Mouse (Mus musculus) liver, embryonic 16.5 days (tissue): ENCODE measurements around the gene Acad12. TPM values are rescaled to one million over a fixed set of nuclear protein-coding genes. Genes with fewer than 3 reads are reported as not detected.

ENCODE experiments used
- ATAC-seq: fragments of 200-750 bp; cut with Nextera tagmentation; 2 replicates; pipeline ENCODE4 v1.8.0; 2017; ENCODE audit warnings: low read depth, mild to moderate bottlenecking, moderate number of reproducible peaks, moderate library complexity
- H3K27ac ChIP-seq: fragments of 300-500 bp; sonication (generic); 2 replicates; pipeline ENCODE4 v1.5.1; 2014; ENCODE audit warnings: mild to moderate bottlenecking, low read length
- H3K27me3 ChIP-seq: fragments of 300-500 bp; sonication (generic); 2 replicates; pipeline ENCODE4 v1.6.1; 2014; ENCODE audit warnings: low read depth, low read length, mixed read lengths; ENCODE audit not compliant: control insufficient read depth, insufficient read depth
- H3K36me3 ChIP-seq: fragments of 300-500 bp; sonication (generic); 2 replicates; pipeline ENCODE4 v1.6.1; 2014; ENCODE audit warnings: mild to moderate bottlenecking; ENCODE audit not compliant: control insufficient read depth, insufficient read depth
- H3K4me1 ChIP-seq: fragments of 300-500 bp; sonication (generic); 2 replicates; pipeline ENCODE4 v1.6.1; 2014; ENCODE audit warnings: low read depth, low read length, mixed read lengths; ENCODE audit not compliant: control insufficient read depth
- H3K4me2 ChIP-seq: fragments of 300-500 bp; sonication (generic); 2 replicates; pipeline ENCODE4 v1.6.1; 2014; ENCODE audit warnings: low read depth, low read length, mixed read lengths
- H3K4me3 ChIP-seq: fragments of 300-500 bp; sonication (generic); 2 replicates; pipeline ENCODE4 v1.5.1; 2014; ENCODE audit warnings: low read depth, mild to moderate bottlenecking, low read length
- H3K9ac ChIP-seq: fragments of 300-500 bp; sonication (generic); 2 replicates; pipeline ENCODE4 v1.6.1; 2014; ENCODE audit warnings: low read depth, low read length
- H3K9me3 ChIP-seq: fragments of 300-500 bp; sonication (generic); replicated peaks from 2 replicates; pipeline ENCODE4 v1.6.1; 2016; ENCODE audit warnings: low read length; ENCODE audit not compliant: control insufficient read depth
- WGBS: fragments of 180-500 bp; shearing (Covaris S2); extraction: QIAGEN DNeasy Blood & Tissue Kit; methylation state at CpG from one replicate; pipeline ENCODE4 v1.1.7; 2014; ENCODE audit not compliant: insufficient replicate concordance; 5-methylcytosine and 5-hydroxymethylcytosine counted together
- polyA plus RNA-seq: library from polyadenylated mRNA; unstranded; fragments of >200 nt; fragmentation: Nextera tagmentation; extraction: Ambion mirVana; gene quantifications from 2 replicates; pipeline ENCODE4 v1.2.1, GENCODE M21; 2015

The Acad12 gene
- polyA plus RNA-seq, 1 experiment from 2014 or later = 1.8 TPM

GRCm38 (mm10) chr5:121581945-121582344 is 36.8 kb downstream of the Acad12 start:
- H3K4me1 ChIP-seq = peaks cover 25% of the 10 kb centered on the region
- no peaks in the 10 kb centered on the region for H3K27me3 ChIP-seq
- H3K36me3 ChIP-seq = peaks cover 7% of the 10 kb centered on the region
- H3K4me3 ChIP-seq = no peak overlapping the region
- H3K4me2 ChIP-seq = no peak overlapping the region
- H3K9ac ChIP-seq = no peak overlapping the region
- no peaks in the 10 kb centered on the region for H3K9me3 ChIP-seq
- no peak for ATAC-seq
- no peak overlapping the region for H3K27ac ChIP-seq
- WGBS = 72% methylated on average over 8 of the region's 8 CpGs

GRCm38 (mm10) chr5:121576927-121577488 is 41.7 kb downstream of the Acad12 start:
- H3K4me3 ChIP-seq = no peak overlapping the region
- no peaks in the 10 kb centered on the region for H3K9me3 ChIP-seq
- H3K9ac ChIP-seq = no peak overlapping the region
- 76% methylated on average over 11 of the region's 11 CpGs for WGBS
- no peak for ATAC-seq
- no peak overlapping the region for H3K27ac ChIP-seq
- no peaks in the 10 kb centered on the region for H3K27me3 ChIP-seq
- H3K4me2 ChIP-seq = no peak overlapping the region
- peaks cover 12% of the 10 kb centered on the region for H3K36me3 ChIP-seq
- no peaks in the 10 kb centered on the region for H3K4me1 ChIP-seq

GRCm38 (mm10) chr5:121575867-121576266 is 42.9 kb downstream of the Acad12 start:
- H3K27me3 ChIP-seq = no peaks in the 10 kb centered on the region
- no peak overlapping the region for H3K27ac ChIP-seq
- H3K4me1 ChIP-seq = no peaks in the 10 kb centered on the region
- H3K4me2 ChIP-seq = no peak overlapping the region
- H3K4me3 ChIP-seq = no peak overlapping the region
- WGBS = 88% methylated on average over 11 of the region's 11 CpGs
- peaks cover 13% of the 10 kb centered on the region for H3K36me3 ChIP-seq
- no peak for ATAC-seq
- no peaks in the 10 kb centered on the region for H3K9me3 ChIP-seq
- no peak overlapping the region for H3K9ac ChIP-seq

DNA sequence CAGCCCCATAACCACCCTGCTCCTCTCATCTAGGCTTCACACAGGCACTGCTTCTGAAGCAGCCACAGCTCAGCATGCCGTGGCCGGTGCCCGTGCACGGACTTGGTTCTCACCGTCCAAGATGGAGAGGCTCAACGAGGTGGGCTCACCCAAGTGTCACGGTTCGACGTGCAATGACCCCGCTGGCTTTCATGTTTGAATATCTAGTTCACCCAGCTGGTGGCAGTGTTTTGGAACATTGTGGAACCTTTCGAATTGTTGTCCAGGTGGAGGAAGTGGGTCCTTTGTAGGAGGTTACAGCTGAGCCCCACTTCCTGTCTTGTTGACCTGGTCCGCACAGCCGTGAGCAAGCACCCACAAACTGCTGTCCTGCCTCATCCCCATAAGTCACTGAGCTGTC is 44.6 kb downstream of the Acad12 start:
- no peak overlapping the region for H3K4me3 ChIP-seq
- H3K27ac ChIP-seq = no peak overlapping the region
- H3K9me3 ChIP-seq = no peaks in the 10 kb centered on the region
- no peak overlapping the region for H3K9ac ChIP-seq
- no peaks in the 10 kb centered on the region for H3K27me3 ChIP-seq
- H3K36me3 ChIP-seq = peaks cover 11% of the 10 kb centered on the region
- H3K4me1 ChIP-seq = no peaks in the 10 kb centered on the region
- WGBS = 75% methylated on average over 13 of the region's 13 CpGs
- ATAC-seq = no peak
- no peak overlapping the region for H3K4me2 ChIP-seq

- no peak overlapping the region for H3K4me3 ChIP-seq
- H3K4me1 ChIP-seq = no peaks in the 10 kb centered on the region
- no peaks in the 10 kb centered on the region for H3K27me3 ChIP-seq
- H3K9me3 ChIP-seq = no peaks in the 10 kb centered on the region
- no peak overlapping the region for H3K4me2 ChIP-seq
- no peak for ATAC-seq
- WGBS = 66% methylated on average over 1 of the region's 1 CpGs
- peaks cover 12% of the 10 kb centered on the region for H3K36me3 ChIP-seq
- H3K9ac ChIP-seq = no peak overlapping the region
- H3K27ac ChIP-seq = no peak overlapping the region
These were observed 48.0 kb downstream of the Acad12 start for GRCm38 (mm10) chr5:121570787-121571186.

GRCm38 (mm10) chr5:121569881-121570420 is 48.8 kb downstream of the Acad12 start:
- Histone ChIP-seq H3K4me1 (no peaks in the 10 kb centered on the region), H3K4me2 (no peak overlapping the region), H3K27ac (no peak overlapping the region), H3K36me3 (peaks cover 12% of the 10 kb centered on the region), H3K4me3 (no peak overlapping the region), H3K27me3 (no peaks in the 10 kb centered on the region), H3K9me3 (no peaks in the 10 kb centered on the region), H3K9ac (no peak overlapping the region)
- ATAC-seq = no peak
- WGBS = 74% methylated on average over 8 of the region's 9 CpGs

DNA sequence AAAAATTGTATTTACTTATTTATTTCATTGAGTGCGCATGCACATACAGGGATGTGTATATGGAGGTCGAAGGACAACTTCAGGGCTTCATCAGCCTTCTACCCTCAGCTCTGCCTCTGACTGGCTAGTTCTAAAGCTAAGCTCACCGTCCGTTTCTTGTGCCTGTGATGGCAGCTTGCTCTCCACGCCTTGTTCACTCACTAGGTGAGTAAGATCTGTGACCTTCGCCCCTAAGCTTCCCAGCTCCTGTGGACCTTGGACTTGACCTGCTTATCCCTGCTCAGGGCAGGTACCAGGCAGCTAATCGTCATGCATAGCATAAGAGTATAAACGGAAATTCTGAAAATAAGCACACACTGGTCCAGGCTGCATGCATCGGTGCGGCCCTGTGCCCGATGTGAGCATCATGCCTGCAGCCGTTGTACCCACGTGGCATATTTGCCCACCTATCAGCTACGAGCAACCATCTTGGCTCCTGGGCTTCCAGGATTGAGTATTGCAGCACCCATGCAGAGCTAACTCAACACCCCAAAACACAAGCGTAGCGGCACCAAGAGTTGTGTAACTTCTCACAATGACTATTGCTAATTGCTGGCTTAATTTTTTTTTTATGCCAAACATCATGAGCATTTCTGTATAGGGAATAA is 52.6 kb downstream of the Acad12 start:
- Histone ChIP-seq H3K9ac (no peak overlapping the region), H3K4me1 (peaks cover 3% of the 10 kb centered on the region; the same call in 1 of the 2 replicates), H3K4me2 (no peak overlapping the region), H3K4me3 (no peak overlapping the region), H3K36me3 (peaks cover 6% of the 10 kb centered on the region; the same call in 1 of the 2 replicates), H3K9me3 (no peaks in the 10 kb centered on the region), H3K27me3 (no peaks in the 10 kb centered on the region), H3K27ac (no peak overlapping the region)
- peak; percentile 64 for ATAC-seq
- WGBS = 71% methylated on average over 16 of the region's 16 CpGs

DNA sequence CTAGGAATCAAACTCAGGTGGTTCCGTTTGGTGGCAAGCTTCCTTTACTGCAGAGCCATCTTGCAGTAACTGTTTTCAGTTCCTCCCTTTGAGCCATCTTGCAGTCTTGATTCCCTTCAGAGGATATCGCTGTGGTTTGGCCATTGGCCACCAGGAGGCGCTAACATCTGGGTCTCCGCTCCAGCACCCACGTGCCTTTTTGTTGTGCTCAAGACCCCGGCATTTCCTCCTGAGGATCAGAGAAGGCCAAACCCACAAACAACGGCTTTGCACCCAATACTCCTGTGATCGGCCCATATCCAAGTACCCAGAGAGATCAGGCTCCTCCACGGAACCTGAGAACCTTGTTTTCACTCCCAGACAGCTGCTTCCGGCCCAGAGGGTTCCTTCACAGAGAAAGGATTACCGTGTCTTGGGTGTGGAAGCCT is 54.3 kb downstream of the Acad12 start:
- Histone ChIP-seq H3K4me2 (peak overlapping the region; percentile 52), H3K27me3 (no peaks in the 10 kb centered on the region), H3K4me1 (peaks cover 3% of the 10 kb centered on the region; the same call in 1 of the 2 replicates), H3K9me3 (no peaks in the 10 kb centered on the region), H3K27ac (no peak overlapping the region), H3K4me3 (peak overlapping the region; percentile 35), H3K36me3 (peaks cover 3% of the 10 kb centered on the region; the same call in 1 of the 2 replicates), H3K9ac (no peak overlapping the region)
- no peak for ATAC-seq
- 8% methylated on average over 11 of the region's 11 CpGs for WGBS

GRCm38 (mm10) chr5:121562436-121562835 is 56.3 kb downstream of the Acad12 start:
- 76% methylated on average over 3 of the region's 3 CpGs for WGBS
- no peak for ATAC-seq
- H3K4me2 ChIP-seq = no peak overlapping the region

More at GRCm38 (mm10) chr5:121562436-121562835, 56.3 kb downstream of the Acad12 start:
- no peaks in the 10 kb centered on the region for H3K36me3 ChIP-seq
- no peaks in the 10 kb centered on the region for H3K9me3 ChIP-seq
- H3K9ac ChIP-seq = no peak overlapping the region
- no peaks in the 10 kb centered on the region for H3K27me3 ChIP-seq
- H3K4me1 ChIP-seq = peaks cover 3% of the 10 kb centered on the region; the same call in 1 of the 2 replicates
- H3K4me3 ChIP-seq = no peak overlapping the region
- no peak overlapping the region for H3K27ac ChIP-seq
